Mouse (Mus musculus) erythroblast, adult 5-6 weeks (primary cell): ENCODE results near the gene Gm2431. TPM values are rescaled to one million over a fixed set of nuclear protein-coding genes. Genes with fewer than 3 reads are reported as not detected.
"Not testable (repeated sequence)": the region's sequence is repeated elsewhere in the genome, so short reads cannot be mapped to it uniquely, and the experiment has no call there.

ENCODE experiments used
- ATAC-seq: replicated peaks from 2 replicates; pipeline ENCODE4 v1.8.0; 2016; ENCODE audit warnings: moderate number of reproducible peaks, mild to moderate bottlenecking, moderate TSS enrichment, inconsistent platforms; ENCODE audit not compliant: poor library complexity, low FRiP score, severe bottlenecking
- total RNA-seq, 2 experiments: library from RNA; stranded (forward) in 1 of 2; stranded (reverse) in 1 of 2; fragments of 150-400 nt in 1 of 2; fragments of 200-764, 138-1000 nt in 1 of 2; gene quantifications; 2 replicates each; pipeline versions ENCODE4 v1.2.3 to v1.2.4; 2015 to 2017; ENCODE audit warnings: low replicate concordance in 2 of 2

Gm2431 gene
- total RNA-seq (2015; ENCODE audit: low replicate concordance) (not detected in 2 replicates), total RNA-seq (2017; ENCODE audit: low replicate concordance) (not detected in 2 replicates)

DNA sequence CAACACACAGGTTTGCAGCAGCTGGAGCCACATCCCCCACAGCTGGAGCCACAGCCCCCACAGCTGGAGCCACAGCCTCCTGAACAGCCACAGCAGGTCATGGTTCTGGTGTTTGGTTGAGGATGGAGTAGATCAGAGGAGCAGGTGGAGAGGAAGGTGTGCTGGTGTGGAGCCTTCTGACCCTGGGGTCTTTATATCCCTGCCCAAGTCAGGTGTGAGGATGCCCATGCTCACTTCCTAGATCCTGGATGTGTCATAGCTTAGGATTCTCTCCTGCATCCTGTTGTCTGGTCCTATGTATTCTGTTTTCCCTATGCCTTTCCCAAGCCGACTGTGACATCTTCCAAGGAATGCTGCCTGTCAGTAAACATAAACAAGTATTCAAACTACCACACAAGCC is at the start of gene Gm2431:
Gene Gm2431 (minus strand): TSS at position 101 of the 400 bp plus-strand sequence.
- ATAC-seq: not testable (repeated sequence)

- not testable (repeated sequence) for ATAC-seq
Observed at GRCm38 (mm10) chr7:142303929-142304328, 45.8 kb upstream of the Gm2431 start.

DNA sequence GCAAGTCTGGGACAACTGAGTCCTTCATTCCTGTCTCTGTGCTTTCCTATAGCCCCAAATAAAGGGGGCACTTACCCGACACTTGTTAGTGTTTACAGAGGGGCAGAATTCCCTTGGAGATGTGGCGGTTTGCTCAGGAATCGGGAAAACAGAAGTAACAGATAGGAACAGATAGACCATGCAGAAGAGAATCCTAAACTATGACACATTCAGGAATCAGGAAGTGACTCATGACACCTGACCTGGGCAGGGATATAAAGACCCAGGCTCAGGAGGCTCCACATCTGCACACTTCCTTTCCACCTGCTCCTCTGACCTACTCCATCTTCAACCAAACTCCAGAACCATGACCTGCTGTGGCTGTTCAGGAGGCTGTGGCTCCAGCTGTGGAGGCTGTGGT is 45.1 kb upstream of the Gm2431 start, which contains the start of gene Krtap5-4:
Gene Krtap5-4 (plus strand): TSS at position 301 of the 400 bp plus-strand sequence.
- ATAC-seq: no peak

- ATAC-seq: not testable (repeated sequence)
Observed at GRCm38 (mm10) chr7:142297018-142297417, 38.9 kb upstream of the Gm2431 start, which contains the start of gene Krtap5-1. Krtap5-1 (minus strand) TSS chr7:142297118.

- not testable (repeated sequence) for ATAC-seq
Observed at GRCm38 (mm10) chr7:142296108-142296507, 38.0 kb upstream of the Gm2431 start.

GRCm38 (mm10) chr7:142295418-142295817 is 37.3 kb upstream of the Gm2431 start:
- 0 out of 2 replicates have a peak, but pooled peaks have one; percentile 26 for ATAC-seq

GRCm38 (mm10) chr7:142293851-142294250 is 35.7 kb upstream of the Gm2431 start:
- peak; percentile 86 for ATAC-seq

- not testable (repeated sequence) for ATAC-seq
Observed at GRCm38 (mm10) chr7:142285910-142286612, 27.9 kb upstream of the Gm2431 start.

GRCm38 (mm10) chr7:142285130-142285835 is 27.1 kb upstream of the Gm2431 start:
- no peak for ATAC-seq

- peak; percentile 66 for ATAC-seq
Observed at GRCm38 (mm10) chr7:142284615-142285080, 26.5 kb upstream of the Gm2431 start.

DNA sequence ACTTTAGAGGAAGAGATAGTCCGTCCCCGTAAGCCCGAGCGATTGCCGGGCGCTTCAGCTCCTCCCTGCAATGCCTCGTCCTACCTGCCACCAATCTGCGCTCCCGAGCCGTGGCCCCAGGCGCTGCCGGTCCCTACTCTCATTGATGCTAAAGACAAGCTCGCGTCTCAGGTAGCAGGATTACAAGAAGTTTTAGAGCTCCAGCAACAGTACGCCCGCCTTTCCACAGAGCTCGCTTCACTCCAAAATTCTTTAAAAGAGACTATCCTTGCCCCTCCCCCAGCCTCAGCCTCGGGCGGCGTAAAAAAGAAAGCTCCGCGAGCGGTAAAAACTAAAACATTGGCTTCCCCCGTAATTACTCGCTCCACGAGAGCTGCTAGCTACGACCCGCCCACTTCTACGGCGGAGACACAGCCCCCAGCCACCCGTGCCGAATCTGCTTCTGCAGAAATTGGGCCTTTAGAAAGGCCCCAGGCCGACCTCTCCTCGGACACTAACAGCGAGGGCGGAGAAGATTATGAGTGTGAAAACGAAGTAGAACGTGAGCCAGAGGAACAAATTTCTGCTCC is 26.0 kb upstream of the Gm2431 start:
- ATAC-seq: 0 out of 2 replicates have a peak, but pooled peaks have one; percentile 24

- not testable (repeated sequence) for ATAC-seq
Observed at GRCm38 (mm10) chr7:142282847-142283246, 24.7 kb upstream of the Gm2431 start.

DNA sequence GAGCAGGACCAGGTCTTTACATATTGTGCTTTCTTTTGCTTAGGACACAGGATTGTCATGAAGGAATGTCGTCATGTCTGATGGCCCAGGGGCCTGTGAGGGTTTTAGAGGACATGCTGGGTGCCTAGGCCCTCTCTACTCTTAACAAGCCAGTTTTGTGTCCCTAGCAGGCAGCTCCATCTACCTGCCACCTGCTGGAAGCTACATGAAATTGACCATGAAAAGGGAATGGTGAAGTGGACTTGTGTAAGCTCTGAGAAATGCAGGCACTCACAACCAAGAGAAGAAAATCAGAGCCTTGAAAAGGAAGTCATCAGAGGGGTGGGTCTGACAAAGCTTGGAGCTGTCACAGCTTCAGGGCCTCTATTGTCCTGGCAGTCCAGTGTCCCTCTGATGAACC is 21.1 kb upstream of the Gm2431 start:
- not testable (repeated sequence) for ATAC-seq

GRCm38 (mm10) chr7:142278183-142278582 is 20.0 kb upstream of the Gm2431 start:
- peak; percentile 78 for ATAC-seq

DNA sequence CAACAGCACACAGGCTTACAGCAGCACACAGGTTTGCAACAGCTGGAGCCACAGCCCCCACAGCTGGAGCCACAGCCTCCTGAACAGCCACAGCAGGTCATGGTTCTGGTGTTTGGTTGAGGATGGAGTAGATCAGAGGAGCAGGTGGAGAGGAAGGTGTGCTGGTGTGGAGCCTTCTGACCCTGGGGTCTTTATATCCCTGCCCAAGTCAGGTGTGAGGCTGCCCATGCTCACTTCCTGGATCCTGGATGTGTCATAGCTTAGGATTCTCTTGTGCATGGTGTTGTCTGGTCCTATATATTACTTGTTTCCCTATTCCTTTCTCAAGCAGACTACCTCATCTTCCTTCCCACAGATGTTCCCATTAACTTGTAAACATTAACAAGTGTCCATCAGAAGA is 16.1 kb upstream of the Gm2431 start, which contains the start of gene Gm4559:
Gene Gm4559 (minus strand): TSS at position 101 of the 400 bp plus-strand sequence.
- ATAC-seq: not testable (repeated sequence)

- no peak for ATAC-seq
Observed at GRCm38 (mm10) chr7:142255517-142255916, 2.6 kb downstream of the Gm2431 start.

GRCm38 (mm10) chr7:142249824-142250223 is 8.3 kb downstream of the Gm2431 start:
- ATAC-seq: no peak

GRCm38 (mm10) chr7:142240978-142241377 is 17.2 kb downstream of the Gm2431 start, which contains the start of gene Gm40460:
Gm40460 (minus strand) TSS chr7:142241078.
- ATAC-seq: no peak

- no peak for ATAC-seq
Observed at GRCm38 (mm10) chr7:142231540-142231939, 26.6 kb downstream of the Gm2431 start.

DNA sequence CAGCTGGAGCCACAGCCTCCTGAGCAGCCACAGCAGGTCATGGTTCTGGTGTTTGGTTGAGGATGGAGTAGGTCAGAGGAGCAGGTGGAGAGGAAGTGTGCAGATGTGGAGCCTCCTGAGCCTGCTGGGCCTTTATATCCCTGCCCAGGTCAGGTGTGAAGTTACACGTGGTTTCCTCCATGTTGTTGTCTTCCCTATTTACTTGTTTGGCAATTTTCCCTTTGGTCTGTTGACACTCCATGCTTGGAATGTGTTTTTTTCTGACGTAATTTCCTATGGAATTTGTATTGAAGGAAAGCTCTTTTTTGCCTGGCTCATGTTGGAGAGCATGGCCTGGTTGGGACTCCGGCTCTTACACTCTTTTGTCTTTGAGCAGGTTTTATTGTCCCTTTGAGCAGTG is 28.3 kb downstream of the Gm2431 start, which contains the start of gene Krtap5-5:
Gene Krtap5-5 (minus strand): TSS at position 101 of the 400 bp plus-strand sequence.
- not testable (repeated sequence) for ATAC-seq
